Mouse (Mus musculus) stomach, embryonic 16.5 days (tissue): Measurements from ENCODE around the gene Auts2. TPM values are rescaled to one million over a fixed set of nuclear protein-coding genes. Genes with fewer than 3 reads are reported as not detected.

Source experiments
- ATAC-seq: fragments of 200-750 bp; cut with Nextera tagmentation; 2 replicates; pipeline ENCODE4 v1.8.0; 2017; ENCODE audit warnings: moderate number of reproducible peaks, moderate TSS enrichment; ENCODE audit not compliant: insufficient read depth, low FRiP score
- H3K27ac ChIP-seq: fragments of 300-500 bp; sonication (generic); 2 replicates; pipeline ENCODE4 v1.5.1; 2014; ENCODE audit warnings: low read length
- H3K27me3 ChIP-seq: fragments of 300-500 bp; sonication (generic); 2 replicates; pipeline ENCODE4 v1.6.1; 2014; ENCODE audit warnings: low read length, control low read depth, mixed read lengths; ENCODE audit not compliant: control insufficient read depth, insufficient read depth
- H3K36me3 ChIP-seq: fragments of 300-500 bp; sonication (generic); 2 replicates; pipeline ENCODE4 v1.6.1; 2014; ENCODE audit warnings: low read length; ENCODE audit not compliant: control insufficient read depth, insufficient read depth
- H3K4me1 ChIP-seq: fragments of 300-500 bp; sonication (generic); 2 replicates; pipeline ENCODE4 v1.6.1; 2014; ENCODE audit warnings: low read length, control low read depth, mixed read lengths; ENCODE audit not compliant: control insufficient read depth, insufficient read depth
- H3K4me2 ChIP-seq: fragments of 300-500 bp; sonication (generic); 2 replicates; pipeline ENCODE4 v1.6.1; 2014; ENCODE audit warnings: low read depth, low read length, mixed read lengths
- H3K4me3 ChIP-seq: fragments of 300-500 bp; sonication (generic); replicated peaks from 2 replicates; pipeline ENCODE4 v1.5.1; 2014; ENCODE audit warnings: mild to moderate bottlenecking, low read length
- H3K9ac ChIP-seq: fragments of 300-500 bp; sonication (generic); 2 replicates; pipeline ENCODE4 v1.6.1; 2014; ENCODE audit warnings: low read length
- H3K9me3 ChIP-seq: fragments of 300-500 bp; sonication (generic); replicated peaks from 2 replicates; pipeline ENCODE4 v1.6.1; 2016; ENCODE audit warnings: low read length, control low read depth; ENCODE audit not compliant: control insufficient read depth
- WGBS: fragments of 180-500 bp; shearing (Covaris S2); extraction: QIAGEN DNeasy Blood & Tissue Kit; methylation state at CpG from one replicate; pipeline ENCODE4 v1.1.7; 2014; 5-methylcytosine and 5-hydroxymethylcytosine counted together
- polyA plus RNA-seq: library from polyadenylated mRNA; unstranded; fragments of >200 nt; fragmentation: Nextera tagmentation; extraction: Ambion mirVana; gene quantifications from 2 replicates; pipeline ENCODE4 v1.2.1, GENCODE M21; 2015

The Auts2 gene
- polyA plus RNA-seq, 1 experiment from 2014 or later: 20.1 TPM

DNA sequence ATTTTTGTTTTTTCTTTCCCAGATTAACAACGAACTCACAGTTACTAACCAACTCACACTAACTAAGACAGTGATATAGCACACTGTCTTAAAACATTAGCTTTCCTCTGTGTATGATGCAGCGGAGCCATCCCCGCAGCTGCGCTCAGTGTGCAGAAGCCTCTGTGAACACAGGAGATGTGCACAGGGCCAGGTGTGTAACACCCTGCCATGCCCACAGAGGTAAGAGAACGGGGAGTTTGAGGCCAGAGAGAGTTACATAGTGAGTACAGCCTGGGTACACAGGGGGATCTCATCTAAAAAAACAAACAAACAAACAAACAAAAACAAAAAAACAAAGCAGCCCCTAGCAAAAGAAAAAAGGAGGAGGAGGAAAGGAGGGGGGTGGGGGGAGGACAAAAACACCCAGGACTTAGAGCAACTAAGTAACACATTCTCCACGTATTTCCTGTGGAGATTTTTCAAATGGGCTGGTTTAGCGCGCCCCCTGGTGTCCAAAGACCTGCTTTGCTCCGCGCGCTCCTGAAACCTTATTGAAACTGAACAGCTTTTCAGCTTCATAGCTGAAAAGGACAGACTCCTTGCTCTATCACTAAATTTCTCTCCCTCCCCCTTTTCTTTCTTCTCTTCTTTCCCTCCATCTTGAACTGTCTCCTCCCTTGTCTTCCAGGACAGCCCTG, 1115.3 kb downstream of the Auts2 start:
- no peak overlapping the region for H3K27ac ChIP-seq
- no peak overlapping the region for H3K4me3 ChIP-seq
- no peaks in the 10 kb centered on the region for H3K9me3 ChIP-seq
- H3K36me3 ChIP-seq: no peaks in the 10 kb centered on the region
- no peak for ATAC-seq
- H3K27me3 ChIP-seq: no peaks in the 10 kb centered on the region
- no peak overlapping the region for H3K4me2 ChIP-seq
- H3K9ac ChIP-seq: no peak overlapping the region
- no peaks in the 10 kb centered on the region for H3K4me1 ChIP-seq
- WGBS: 35% methylated on average over 11 of the region's 11 CpGs

- no peak overlapping the region for H3K4me3 ChIP-seq
- no peak overlapping the region for H3K9ac ChIP-seq
- H3K27me3 ChIP-seq: no peaks in the 10 kb centered on the region
- ATAC-seq: no peak
- no peaks in the 10 kb centered on the region for H3K36me3 ChIP-seq
- H3K4me1 ChIP-seq: no peaks in the 10 kb centered on the region
- WGBS: 87% methylated on average over 3 of the region's 3 CpGs
- no peak overlapping the region for H3K4me2 ChIP-seq
- no peak overlapping the region for H3K27ac ChIP-seq
- H3K9me3 ChIP-seq: no peaks in the 10 kb centered on the region
Observed at GRCm38 (mm10) chr5:131422737-131423136, 1120.4 kb downstream of the Auts2 start.

DNA sequence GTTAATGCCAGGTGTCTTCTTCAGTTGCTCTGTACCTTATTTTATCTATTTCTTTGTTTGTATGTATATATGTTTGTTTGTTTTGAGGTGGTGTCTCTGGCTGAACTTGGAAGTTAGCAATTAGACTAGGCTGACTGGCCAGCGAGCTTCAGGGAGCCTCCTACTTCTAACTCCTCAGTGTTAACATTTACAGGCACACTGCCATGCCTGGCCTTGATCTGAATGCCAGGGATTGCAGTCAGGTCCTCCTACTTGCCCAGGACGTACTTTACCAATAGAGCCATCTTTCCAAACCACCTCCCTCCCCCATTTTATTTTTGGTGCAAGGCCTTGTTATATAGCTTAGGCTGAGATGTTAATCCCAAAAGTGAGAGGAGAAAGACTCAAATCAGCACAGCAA, 1122.7 kb downstream of the Auts2 start:
- ATAC-seq: no peak
- Histone ChIP-seq H3K4me1 (no peaks in the 10 kb centered on the region), H3K36me3 (no peaks in the 10 kb centered on the region), H3K27me3 (no peaks in the 10 kb centered on the region), H3K9ac (no peak overlapping the region), H3K4me2 (no peak overlapping the region), H3K27ac (no peak overlapping the region), H3K9me3 (no peaks in the 10 kb centered on the region), H3K4me3 (no peak overlapping the region)
- 49% methylated on average over 2 of the region's 2 CpGs for WGBS

DNA sequence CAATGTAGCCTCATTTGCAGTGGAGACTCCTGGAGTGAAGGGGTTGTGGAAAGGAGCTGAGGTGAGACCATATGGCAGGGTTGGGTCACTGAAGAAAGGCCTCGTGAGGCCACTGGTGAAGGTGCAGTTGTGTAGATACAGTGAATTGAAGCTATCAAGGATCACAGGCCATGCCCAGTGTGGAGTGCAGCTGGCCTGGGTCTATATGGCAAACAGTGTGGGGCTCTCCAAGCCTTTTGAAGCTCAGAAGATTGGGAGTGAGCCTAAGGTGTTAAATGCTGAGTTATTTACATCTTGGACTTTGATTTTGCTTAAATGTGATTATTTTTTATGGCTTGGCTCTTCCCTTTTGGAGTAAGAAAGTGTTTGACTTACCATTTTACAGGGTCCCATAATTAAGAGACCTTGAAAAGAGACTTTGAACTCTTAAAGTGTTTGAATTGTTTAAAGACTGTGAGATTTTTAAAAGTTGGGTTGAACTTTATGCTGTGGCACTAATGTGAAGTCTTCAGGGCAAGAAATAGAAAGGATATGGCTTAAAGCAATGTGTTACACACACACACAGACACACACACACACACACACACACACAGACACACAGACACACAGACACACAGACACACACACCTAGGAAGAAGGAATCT, 1127.1 kb downstream of the Auts2 start:
- no peaks in the 10 kb centered on the region for H3K4me1 ChIP-seq
- WGBS: 79% methylated on average over 1 of the region's 1 CpGs
- H3K27ac ChIP-seq: no peak overlapping the region
- H3K27me3 ChIP-seq: no peaks in the 10 kb centered on the region
- H3K9ac ChIP-seq: no peak overlapping the region
- no peak overlapping the region for H3K4me2 ChIP-seq
- H3K36me3 ChIP-seq: no peaks in the 10 kb centered on the region
- H3K4me3 ChIP-seq: no peak overlapping the region
- no peaks in the 10 kb centered on the region for H3K9me3 ChIP-seq
- no peak for ATAC-seq

DNA sequence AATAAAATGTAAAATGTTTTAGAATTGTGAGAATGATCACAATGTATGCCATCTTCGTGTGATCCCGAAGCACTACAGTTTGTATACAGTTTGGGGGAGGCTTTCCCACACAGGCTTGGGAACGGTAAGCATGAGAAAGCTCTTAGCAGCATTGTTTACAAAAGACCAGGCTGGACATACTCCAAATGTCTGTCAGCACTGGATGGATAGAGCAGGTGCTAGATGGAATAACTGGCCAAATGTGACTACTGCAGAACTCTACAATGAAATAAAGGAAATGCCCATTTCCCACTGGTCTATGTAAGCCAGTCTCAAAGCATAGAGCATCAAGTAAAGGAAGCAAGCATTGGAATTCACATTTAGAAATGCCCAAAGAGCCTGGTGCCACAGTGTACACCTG, 1144.9 kb downstream of the Auts2 start:
- Histone ChIP-seq H3K27me3 (no peaks in the 10 kb centered on the region), H3K27ac (no peak overlapping the region), H3K4me3 (no peak overlapping the region), H3K36me3 (no peaks in the 10 kb centered on the region), H3K9ac (no peak overlapping the region), H3K4me1 (no peaks in the 10 kb centered on the region), H3K4me2 (no peak overlapping the region), H3K9me3 (no peaks in the 10 kb centered on the region)
- ATAC-seq: no peak
- WGBS: 52% methylated on average over 3 of the region's 3 CpGs

- no peak overlapping the region for H3K9ac ChIP-seq
- H3K9me3 ChIP-seq: no peaks in the 10 kb centered on the region
- H3K4me1 ChIP-seq: no peaks in the 10 kb centered on the region
- H3K4me3 ChIP-seq: no peak overlapping the region
- no peak overlapping the region for H3K4me2 ChIP-seq
- WGBS: 82% methylated on average over 8 of the region's 8 CpGs
- ATAC-seq: no peak
- no peaks in the 10 kb centered on the region for H3K36me3 ChIP-seq
- H3K27ac ChIP-seq: no peak overlapping the region
- no peaks in the 10 kb centered on the region for H3K27me3 ChIP-seq
Observed at GRCm38 (mm10) chr5:131395756-131396155, 1147.4 kb downstream of the Auts2 start.
